Mouse (Mus musculus): ENCODE data around the gene Spryd4. TPM values are rescaled to one million over a fixed set of nuclear protein-coding genes. Genes with fewer than 3 reads are reported as not detected.

Spryd4 gene
- polyA plus RNA-seq, 1 experiment from 2014 or later = 31.1 TPM

GRCm38 (mm10) chr10:128247020-128247732 lies 35.6 kb upstream of the Spryd4 start:
- DNase-seq (ENCODE audit: low spot score) (no peak), ATAC-seq (ENCODE audit: low FRiP score) (no peak)
- H3K4me3 ChIP-seq (ENCODE audit: low read depth, low read length) = no peak overlapping the region
- H3K27ac ChIP-seq (ENCODE audit: low read depth, low read length) = no peak overlapping the region; the same call in 1 of the 2 replicates
- H3K4me2 ChIP-seq (replicated peaks; ENCODE audit: low read depth, low read length) = no peak overlapping the region
- H3K27me3 ChIP-seq (ENCODE audit: control insufficient read depth, insufficient read depth, low read length) = no peaks in the 10 kb centered on the region
- H3K36me3 ChIP-seq (ENCODE audit: control insufficient read depth, insufficient read depth, low read length) = peaks cover 22% of the 10 kb centered on the region
- H3K9ac ChIP-seq (ENCODE audit: low read depth, low read length) = no peak overlapping the region
- H3K9me3 ChIP-seq (ENCODE audit: control insufficient read depth, low read length) = no peaks in the 10 kb centered on the region
- no peaks in the 10 kb centered on the region for H3K4me1 ChIP-seq (replicated peaks; ENCODE audit: control insufficient read depth, insufficient read depth, low read length)
- 82% methylated on average over 17 of the region's 17 CpGs for WGBS

GRCm38 (mm10) chr10:128244121-128244520 lies 32.5 kb upstream of the Spryd4 start:
- H3K27me3 ChIP-seq (ENCODE audit: control insufficient read depth, insufficient read depth, low read length) = no peaks in the 10 kb centered on the region
- H3K36me3 ChIP-seq (ENCODE audit: control insufficient read depth, insufficient read depth, low read length) = peaks cover 16% of the 10 kb centered on the region
- ATAC-seq (ENCODE audit: low FRiP score) (no peak), DNase-seq (ENCODE audit: low spot score) (no peak)
- no peak overlapping the region for H3K9ac ChIP-seq (ENCODE audit: low read depth, low read length)
- H3K27ac ChIP-seq (ENCODE audit: low read depth, low read length) = no peak overlapping the region
- H3K4me1 ChIP-seq (replicated peaks; ENCODE audit: control insufficient read depth, insufficient read depth, low read length) = no peaks in the 10 kb centered on the region
- 96% methylated on average over 15 of the region's 15 CpGs for WGBS
- no peak overlapping the region for H3K4me2 ChIP-seq (replicated peaks; ENCODE audit: low read depth, low read length)
- H3K9me3 ChIP-seq (ENCODE audit: control insufficient read depth, low read length) = no peaks in the 10 kb centered on the region
- no peak overlapping the region for H3K4me3 ChIP-seq (ENCODE audit: low read depth, low read length)

- no peak for ATAC-seq (ENCODE audit: low FRiP score)
- Histone ChIP-seq H3K4me1 (replicated peaks; ENCODE audit: control insufficient read depth, insufficient read depth, low read length) (no peaks in the 10 kb centered on the region), H3K4me2 (replicated peaks; ENCODE audit: low read depth, low read length) (no peak overlapping the region), H3K4me3 (ENCODE audit: low read depth, low read length) (no peak overlapping the region), H3K27me3 (ENCODE audit: control insufficient read depth, insufficient read depth, low read length) (no peaks in the 10 kb centered on the region), H3K36me3 (ENCODE audit: control insufficient read depth, insufficient read depth, low read length) (peaks cover 14% of the 10 kb centered on the region), H3K9ac (ENCODE audit: low read depth, low read length) (no peak overlapping the region), H3K9me3 (ENCODE audit: control insufficient read depth, low read length) (no peaks in the 10 kb centered on the region), H3K27ac (ENCODE audit: low read depth, low read length) (no peak overlapping the region)
- DNase-seq (ENCODE audit: low spot score) = no peak
- 97% methylated on average over 8 of the region's 8 CpGs for WGBS
Measured at GRCm38 (mm10) chr10:128243252-128243651, 31.6 kb upstream of the Spryd4 start.

GRCm38 (mm10) chr10:128240131-128240530 lies 28.5 kb upstream of the Spryd4 start:
- WGBS = 94% methylated on average over 18 of the region's 18 CpGs
- no peak overlapping the region for H3K27ac ChIP-seq (ENCODE audit: low read depth, low read length)
- H3K9ac ChIP-seq (ENCODE audit: low read depth, low read length) = no peak overlapping the region
- no peak overlapping the region for H3K4me3 ChIP-seq (ENCODE audit: low read depth, low read length)
- peaks cover 4% of the 10 kb centered on the region; the same call in 1 of the 2 replicates for H3K36me3 ChIP-seq (ENCODE audit: control insufficient read depth, insufficient read depth, low read length)
- no peak for DNase-seq (ENCODE audit: low spot score)
- no peaks in the 10 kb centered on the region for H3K9me3 ChIP-seq (ENCODE audit: control insufficient read depth, low read length)
- no peaks in the 10 kb centered on the region for H3K4me1 ChIP-seq (replicated peaks; ENCODE audit: control insufficient read depth, insufficient read depth, low read length)
- no peaks in the 10 kb centered on the region for H3K27me3 ChIP-seq (ENCODE audit: control insufficient read depth, insufficient read depth, low read length)
- no peak overlapping the region for H3K4me2 ChIP-seq (replicated peaks; ENCODE audit: low read depth, low read length)
- no peak for ATAC-seq (ENCODE audit: low FRiP score)

DNA sequence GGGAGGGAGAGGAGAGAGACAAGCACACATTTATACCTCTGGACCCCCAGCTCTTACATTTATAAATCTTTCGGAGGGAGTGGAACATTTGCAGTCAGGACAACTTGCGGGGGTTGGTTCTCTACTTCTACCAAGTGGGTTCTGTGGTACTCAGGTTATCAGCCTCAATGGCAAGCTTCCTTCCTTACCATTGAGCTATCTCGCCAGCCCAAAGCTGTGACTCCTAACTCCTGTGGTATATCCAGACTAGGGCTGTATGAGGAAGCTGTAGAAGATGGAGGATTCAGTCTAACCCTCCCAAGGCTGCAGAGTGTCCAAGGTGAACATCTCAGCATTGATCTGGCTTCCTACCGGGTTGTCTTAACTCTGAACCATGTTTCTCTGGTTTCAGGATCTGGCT lies 27.5 kb upstream of the Spryd4 start:
- peaks cover 4% of the 10 kb centered on the region; the same call in 1 of the 2 replicates for H3K36me3 ChIP-seq (ENCODE audit: control insufficient read depth, insufficient read depth, low read length)
- no peaks in the 10 kb centered on the region for H3K4me1 ChIP-seq (replicated peaks; ENCODE audit: control insufficient read depth, insufficient read depth, low read length)
- H3K4me2 ChIP-seq (replicated peaks; ENCODE audit: low read depth, low read length) = no peak overlapping the region
- no peak overlapping the region for H3K27ac ChIP-seq (ENCODE audit: low read depth, low read length)
- H3K9ac ChIP-seq (ENCODE audit: low read depth, low read length) = no peak overlapping the region
- WGBS = 91% methylated on average over 4 of the region's 4 CpGs
- H3K9me3 ChIP-seq (ENCODE audit: control insufficient read depth, low read length) = no peaks in the 10 kb centered on the region
- no peaks in the 10 kb centered on the region for H3K27me3 ChIP-seq (ENCODE audit: control insufficient read depth, insufficient read depth, low read length)
- H3K4me3 ChIP-seq (ENCODE audit: low read depth, low read length) = no peak overlapping the region
- DNase-seq (ENCODE audit: low spot score) (no peak), ATAC-seq (ENCODE audit: low FRiP score) (no peak)

- Histone ChIP-seq H3K4me2 (replicated peaks; ENCODE audit: low read depth, low read length) (no peak overlapping the region), H3K9ac (ENCODE audit: low read depth, low read length) (no peak overlapping the region), H3K36me3 (ENCODE audit: control insufficient read depth, insufficient read depth, low read length) (no peaks in the 10 kb centered on the region; the same call in 1 of the 2 replicates), H3K9me3 (ENCODE audit: control insufficient read depth, low read length) (no peaks in the 10 kb centered on the region), H3K27me3 (ENCODE audit: control insufficient read depth, insufficient read depth, low read length) (no peaks in the 10 kb centered on the region), H3K4me3 (ENCODE audit: low read depth, low read length) (no peak overlapping the region), H3K4me1 (replicated peaks; ENCODE audit: control insufficient read depth, insufficient read depth, low read length) (no peaks in the 10 kb centered on the region), H3K27ac (ENCODE audit: low read depth, low read length) (no peak overlapping the region)
- ATAC-seq (ENCODE audit: low FRiP score) (no peak), DNase-seq (ENCODE audit: low spot score) (no peak)
- 91% methylated on average over 15 of the region's 15 CpGs for WGBS
Measured at GRCm38 (mm10) chr10:128237807-128238480, 26.3 kb upstream of the Spryd4 start.

DNA sequence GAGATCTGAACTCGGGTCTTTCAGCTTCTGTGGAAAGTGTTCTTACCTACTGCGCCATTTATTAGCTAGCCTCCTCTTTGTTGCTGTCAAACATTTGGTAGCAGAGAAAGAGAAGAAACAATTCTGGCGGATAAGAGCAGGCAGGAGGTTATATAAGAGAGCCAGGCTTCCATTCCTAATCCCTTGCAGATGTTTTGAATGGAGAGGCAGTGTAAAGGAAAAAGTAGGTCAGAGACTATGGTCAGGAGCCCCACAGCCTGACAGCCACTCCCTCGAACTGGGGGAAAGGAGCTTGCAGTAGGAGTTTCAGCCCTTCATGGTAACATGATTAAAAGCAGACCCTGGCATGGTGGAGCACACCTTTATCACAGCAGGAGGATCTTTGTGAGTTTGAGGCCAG lies 24.7 kb upstream of the Spryd4 start:
- no peaks in the 10 kb centered on the region for H3K27me3 ChIP-seq (ENCODE audit: control insufficient read depth, insufficient read depth, low read length)
- H3K36me3 ChIP-seq (ENCODE audit: control insufficient read depth, insufficient read depth, low read length) = no peaks in the 10 kb centered on the region
- DNase-seq (ENCODE audit: low spot score) = no peak
- H3K4me1 ChIP-seq (replicated peaks; ENCODE audit: control insufficient read depth, insufficient read depth, low read length) = no peaks in the 10 kb centered on the region
- no peak for ATAC-seq (ENCODE audit: low FRiP score)
- no peak overlapping the region for H3K4me2 ChIP-seq (replicated peaks; ENCODE audit: low read depth, low read length)
- no peak overlapping the region for H3K4me3 ChIP-seq (ENCODE audit: low read depth, low read length)
- 74% methylated on average over 4 of the region's 4 CpGs for WGBS
- H3K27ac ChIP-seq (ENCODE audit: low read depth, low read length) = no peak overlapping the region
- no peaks in the 10 kb centered on the region for H3K9me3 ChIP-seq (ENCODE audit: control insufficient read depth, low read length)
- no peak overlapping the region for H3K9ac ChIP-seq (ENCODE audit: low read depth, low read length)

GRCm38 (mm10) chr10:128232420-128232985 lies 20.9 kb upstream of the Spryd4 start:
- peak overlapping the region; percentile 68 for H3K4me3 ChIP-seq (ENCODE audit: low read depth, low read length)
- H3K27me3 ChIP-seq (ENCODE audit: control insufficient read depth, insufficient read depth, low read length) = no peaks in the 10 kb centered on the region
- no peaks in the 10 kb centered on the region for H3K36me3 ChIP-seq (ENCODE audit: control insufficient read depth, insufficient read depth, low read length)
- peak overlapping the region; percentile 65 for H3K4me2 ChIP-seq (replicated peaks; ENCODE audit: low read depth, low read length)
- peak overlapping the region; percentile 91 for H3K9ac ChIP-seq (ENCODE audit: low read depth, low read length)
- peak; percentile 39; the same call in 1 of the 2 replicates for ATAC-seq (ENCODE audit: low FRiP score)
- under 1% methylated on average over 14 of the region's 14 CpGs for WGBS
- H3K27ac ChIP-seq (ENCODE audit: low read depth, low read length) = peak overlapping the region; percentile 86
- H3K4me1 ChIP-seq (replicated peaks; ENCODE audit: control insufficient read depth, insufficient read depth, low read length) = no peaks in the 10 kb centered on the region
- H3K9me3 ChIP-seq (ENCODE audit: control insufficient read depth, low read length) = no peaks in the 10 kb centered on the region
- peak; percentile 79 for DNase-seq (ENCODE audit: low spot score)

Data from hindbrain, embryonic 11.5 days (tissue).